Mouse (Mus musculus) olfactory bulb, adult 2 months (tissue): ENCODE data around the gene Rab26.

Source experiments
- CTCF ChIP-seq: fragments of 200-500 bp; IDR thresholded peaks from 2 replicates; pipeline ENCODE4 v1.5.1; 2012; ENCODE audit warnings: low read depth, mild to moderate bottlenecking, low read length, moderate library complexity; ENCODE audit not compliant: insufficient read depth
- POLR2A ChIP-seq: fragments of 200-500 bp; IDR thresholded peaks from 2 replicates; pipeline ENCODE4 v1.6.1; 2012; ENCODE audit warnings: mild to moderate bottlenecking, low read depth, low read length, moderate library complexity; ENCODE audit not compliant: insufficient read depth

GRCm38 (mm10) chr17:24558600-24559099 is 24.6 kb upstream of the Rab26 start:
- no peak for TF ChIP-seq POLR2A
- TF ChIP-seq CTCF, result no peak
